Mouse (Mus musculus): ENCODE measurements around the gene Jrkl. TPM values are rescaled to one million over a fixed set of nuclear protein-coding genes. Genes with fewer than 3 reads are reported as not detected.

The Jrkl gene
- polyA plus RNA-seq (2014; fragmentation: Nextera tagmentation; extraction: Ambion mirVana): 8.6 and 10.2 TPM in 2 replicates

GRCm38 (mm10) chr9:13245481-13245880 is at the start of gene Jrkl:
Jrkl (minus strand) TSS chr9:13245829.
- no peaks in the 10 kb centered on the region; the same call in 1 of the 2 replicates for H3K36me3 ChIP-seq (replicated peaks; ENCODE audit: control insufficient read depth, insufficient read depth, low read depth, low read length)
- no peak for ATAC-seq (replicated peaks; ENCODE audit: insufficient number of reproducible peaks, low FRiP score, low TSS enrichment, low read depth)
- no peaks in the 10 kb centered on the region for H3K4me1 ChIP-seq (ENCODE audit: control insufficient read depth, insufficient read depth, low read length)
- H3K4me2 ChIP-seq (ENCODE audit: low read depth, low read length): peak within 1 kb of the TSS; percentile 40
- H3K9me3 ChIP-seq (replicated peaks; ENCODE audit: control insufficient read depth, low read length): no peaks in the 10 kb centered on the region
- 9% methylated on average over 10 of the region's 10 CpGs for WGBS
- peak within 1 kb of the TSS; percentile 64 for H3K9ac ChIP-seq (replicated peaks; ENCODE audit: low read length)
- no peaks in the 10 kb centered on the region for H3K27me3 ChIP-seq (ENCODE audit: control insufficient read depth, insufficient read depth, low read length)
- peak; percentile 28 for DNase-seq (ENCODE audit: low spot score)
- H3K27ac ChIP-seq (replicated peaks; ENCODE audit: low read depth, low read length): no peak within 1 kb of the TSS
- peak within 1 kb of the TSS; percentile 47 for H3K4me3 ChIP-seq (ENCODE audit: low read depth, low read length)

- Histone ChIP-seq H3K4me1 (ENCODE audit: control insufficient read depth, insufficient read depth, low read length) (no peaks in the 10 kb centered on the region), H3K9ac (replicated peaks; ENCODE audit: low read length) (no peak overlapping the region), H3K4me3 (ENCODE audit: low read depth, low read length) (no peak overlapping the region), H3K36me3 (replicated peaks; ENCODE audit: control insufficient read depth, insufficient read depth, low read depth, low read length) (no peaks in the 10 kb centered on the region), H3K4me2 (ENCODE audit: low read depth, low read length) (no peak overlapping the region), H3K27ac (replicated peaks; ENCODE audit: low read depth, low read length) (no peak overlapping the region), H3K9me3 (replicated peaks; ENCODE audit: control insufficient read depth, low read length) (no peaks in the 10 kb centered on the region), H3K27me3 (ENCODE audit: control insufficient read depth, insufficient read depth, low read length) (no peaks in the 10 kb centered on the region)
- ATAC-seq (replicated peaks; ENCODE audit: insufficient number of reproducible peaks, low FRiP score, low TSS enrichment, low read depth): no peak
- WGBS: 66% methylated on average over 2 of the region's 2 CpGs
- no peak for DNase-seq (ENCODE audit: low spot score)
These were observed 41.9 kb upstream of the Jrkl start for GRCm38 (mm10) chr9:13287482-13287881.

GRCm38 (mm10) chr9:13273219-13273618 is 27.6 kb upstream of the Jrkl start:
- Histone ChIP-seq H3K27me3 (ENCODE audit: control insufficient read depth, insufficient read depth, low read length) (no peaks in the 10 kb centered on the region), H3K36me3 (replicated peaks; ENCODE audit: control insufficient read depth, insufficient read depth, low read depth, low read length) (no peaks in the 10 kb centered on the region), H3K9me3 (replicated peaks; ENCODE audit: control insufficient read depth, low read length) (no peaks in the 10 kb centered on the region), H3K27ac (replicated peaks; ENCODE audit: low read depth, low read length) (no peak overlapping the region), H3K4me1 (ENCODE audit: control insufficient read depth, insufficient read depth, low read length) (no peaks in the 10 kb centered on the region), H3K9ac (replicated peaks; ENCODE audit: low read length) (no peak overlapping the region), H3K4me3 (ENCODE audit: low read depth, low read length) (no peak overlapping the region), H3K4me2 (ENCODE audit: low read depth, low read length) (no peak overlapping the region)
- ATAC-seq (replicated peaks; ENCODE audit: insufficient number of reproducible peaks, low FRiP score, low TSS enrichment, low read depth): no peak
- 98% methylated on average over 1 of the region's 1 CpGs for WGBS
- no peak for DNase-seq (ENCODE audit: low spot score)

- Histone ChIP-seq H3K27ac (replicated peaks; ENCODE audit: low read depth, low read length) (no peak overlapping the region), H3K36me3 (replicated peaks; ENCODE audit: control insufficient read depth, insufficient read depth, low read depth, low read length) (no peaks in the 10 kb centered on the region), H3K4me2 (ENCODE audit: low read depth, low read length) (no peak overlapping the region), H3K9ac (replicated peaks; ENCODE audit: low read length) (no peak overlapping the region), H3K4me1 (ENCODE audit: control insufficient read depth, insufficient read depth, low read length) (no peaks in the 10 kb centered on the region), H3K4me3 (ENCODE audit: low read depth, low read length) (no peak overlapping the region), H3K9me3 (replicated peaks; ENCODE audit: control insufficient read depth, low read length) (no peaks in the 10 kb centered on the region), H3K27me3 (ENCODE audit: control insufficient read depth, insufficient read depth, low read length) (no peaks in the 10 kb centered on the region)
- no peak for ATAC-seq (replicated peaks; ENCODE audit: insufficient number of reproducible peaks, low FRiP score, low TSS enrichment, low read depth)
- 87% methylated on average over 3 of the region's 3 CpGs for WGBS
- no peak for DNase-seq (ENCODE audit: low spot score)
These were observed 15.4 kb upstream of the Jrkl start for GRCm38 (mm10) chr9:13260980-13261379.

- no peak for DNase-seq (ENCODE audit: low spot score)
- ATAC-seq (replicated peaks; ENCODE audit: insufficient number of reproducible peaks, low FRiP score, low TSS enrichment, low read depth): no peak
- H3K36me3 ChIP-seq (replicated peaks; ENCODE audit: control insufficient read depth, insufficient read depth, low read depth, low read length): no peaks in the 10 kb centered on the region
- H3K9ac ChIP-seq (replicated peaks; ENCODE audit: low read length): no peak overlapping the region
- WGBS: 90% methylated on average over 2 of the region's 2 CpGs
- H3K27ac ChIP-seq (replicated peaks; ENCODE audit: low read depth, low read length): no peak overlapping the region
- no peak overlapping the region for H3K4me3 ChIP-seq (ENCODE audit: low read depth, low read length)
- no peaks in the 10 kb centered on the region for H3K4me1 ChIP-seq (ENCODE audit: control insufficient read depth, insufficient read depth, low read length)
- no peaks in the 10 kb centered on the region for H3K9me3 ChIP-seq (replicated peaks; ENCODE audit: control insufficient read depth, low read length)
- no peaks in the 10 kb centered on the region for H3K27me3 ChIP-seq (ENCODE audit: control insufficient read depth, insufficient read depth, low read length)
- H3K4me2 ChIP-seq (ENCODE audit: low read depth, low read length): no peak overlapping the region
These were observed 12.5 kb upstream of the Jrkl start for GRCm38 (mm10) chr9:13258173-13258572.

DNA sequence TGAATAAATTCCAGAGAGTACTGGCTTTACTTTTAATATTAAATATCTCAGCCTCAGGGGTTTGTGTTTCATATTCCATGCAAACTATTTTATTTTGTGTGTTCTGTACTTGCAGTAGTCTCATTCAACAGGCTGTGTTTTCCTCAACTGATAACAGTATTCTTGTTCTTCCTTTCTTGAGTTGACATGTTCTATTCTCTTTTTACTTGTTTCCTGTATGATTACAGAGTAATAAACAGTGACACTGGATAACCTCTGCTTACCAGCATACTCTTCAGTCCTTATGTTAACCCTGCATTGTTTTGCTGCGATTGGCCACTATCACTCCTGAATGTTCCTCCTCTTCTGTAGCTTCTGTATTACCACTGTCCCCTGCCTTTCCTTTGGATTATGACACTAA is 11.1 kb upstream of the Jrkl start:
- 85% methylated on average over 1 of the region's 1 CpGs for WGBS
- DNase-seq (ENCODE audit: low spot score) (no peak), ATAC-seq (replicated peaks; ENCODE audit: insufficient number of reproducible peaks, low FRiP score, low TSS enrichment, low read depth) (no peak)
- Histone ChIP-seq H3K4me1 (ENCODE audit: control insufficient read depth, insufficient read depth, low read length) (no peaks in the 10 kb centered on the region), H3K36me3 (replicated peaks; ENCODE audit: control insufficient read depth, insufficient read depth, low read depth, low read length) (no peaks in the 10 kb centered on the region), H3K4me3 (ENCODE audit: low read depth, low read length) (no peak overlapping the region), H3K27ac (replicated peaks; ENCODE audit: low read depth, low read length) (no peak overlapping the region), H3K4me2 (ENCODE audit: low read depth, low read length) (no peak overlapping the region), H3K9ac (replicated peaks; ENCODE audit: low read length) (no peak overlapping the region), H3K27me3 (ENCODE audit: control insufficient read depth, insufficient read depth, low read length) (no peaks in the 10 kb centered on the region), H3K9me3 (replicated peaks; ENCODE audit: control insufficient read depth, low read length) (no peaks in the 10 kb centered on the region)

GRCm38 (mm10) chr9:13251251-13251650 is 5.6 kb upstream of the Jrkl start:
- 89% methylated on average over 2 of the region's 2 CpGs for WGBS
- Histone ChIP-seq H3K36me3 (replicated peaks; ENCODE audit: control insufficient read depth, insufficient read depth, low read depth, low read length) (no peaks in the 10 kb centered on the region), H3K9ac (replicated peaks; ENCODE audit: low read length) (no peak overlapping the region), H3K4me2 (ENCODE audit: low read depth, low read length) (no peak overlapping the region), H3K9me3 (replicated peaks; ENCODE audit: control insufficient read depth, low read length) (no peaks in the 10 kb centered on the region), H3K27ac (replicated peaks; ENCODE audit: low read depth, low read length) (no peak overlapping the region), H3K27me3 (ENCODE audit: control insufficient read depth, insufficient read depth, low read length) (no peaks in the 10 kb centered on the region), H3K4me1 (ENCODE audit: control insufficient read depth, insufficient read depth, low read length) (no peaks in the 10 kb centered on the region), H3K4me3 (ENCODE audit: low read depth, low read length) (no peak overlapping the region)
- ATAC-seq (replicated peaks; ENCODE audit: insufficient number of reproducible peaks, low FRiP score, low TSS enrichment, low read depth) (no peak), DNase-seq (ENCODE audit: low spot score) (no peak)

DNA sequence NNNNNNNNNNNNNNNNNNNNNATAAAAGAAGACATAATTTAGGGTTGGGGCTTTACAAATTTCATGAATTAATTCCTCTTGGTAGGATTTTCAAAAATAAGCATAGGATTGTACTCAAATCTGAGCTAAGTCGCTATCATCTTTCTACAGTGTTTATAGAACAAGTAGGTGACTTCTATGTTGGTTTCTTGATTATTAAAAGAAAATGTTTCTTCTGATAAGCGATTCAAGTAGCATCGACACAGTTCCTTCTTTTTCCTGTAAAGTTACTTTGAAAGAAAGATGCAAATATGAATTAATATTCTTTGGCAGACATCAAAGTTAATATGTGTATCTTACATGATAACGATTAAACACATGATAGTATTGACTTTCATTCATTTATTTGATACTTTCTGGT is 2.5 kb upstream of the Jrkl start:
- Histone ChIP-seq H3K27me3 (ENCODE audit: control insufficient read depth, insufficient read depth, low read length) (no peaks in the 10 kb centered on the region), H3K4me1 (ENCODE audit: control insufficient read depth, insufficient read depth, low read length) (no peaks in the 10 kb centered on the region), H3K36me3 (replicated peaks; ENCODE audit: control insufficient read depth, insufficient read depth, low read depth, low read length) (no peaks in the 10 kb centered on the region; the same call in 1 of the 2 replicates), H3K9me3 (replicated peaks; ENCODE audit: control insufficient read depth, low read length) (no peaks in the 10 kb centered on the region), H3K4me2 (ENCODE audit: low read depth, low read length) (no peak overlapping the region), H3K27ac (replicated peaks; ENCODE audit: low read depth, low read length) (no peak overlapping the region), H3K9ac (replicated peaks; ENCODE audit: low read length) (no peak overlapping the region), H3K4me3 (ENCODE audit: low read depth, low read length) (no peak overlapping the region)
- WGBS: 96% methylated on average over 4 of the region's 4 CpGs
- ATAC-seq (replicated peaks; ENCODE audit: insufficient number of reproducible peaks, low FRiP score, low TSS enrichment, low read depth): no peak
- no peak for DNase-seq (ENCODE audit: low spot score)
